Mouse (Mus musculus) erythroid progenitor cell, adult 5-6 weeks (primary cell): ENCODE data around the gene Gprin1. TPM values are rescaled to one million over a fixed set of nuclear protein-coding genes. Genes with fewer than 3 reads are reported as not detected.

Experiments
- ATAC-seq: replicated peaks from 2 replicates; pipeline ENCODE4 v1.8.0; 2016; ENCODE audit warnings: moderate number of reproducible peaks, mild to moderate bottlenecking, moderate TSS enrichment, inconsistent platforms; ENCODE audit not compliant: poor library complexity, low FRiP score, severe bottlenecking
- total RNA-seq, 2 experiments: library from RNA; stranded (forward) in 1 of 2; stranded (reverse) in 1 of 2; fragments of 150-400 nt in 1 of 2; fragments of 186-747, 209-891 nt in 1 of 2; gene quantifications; 2 replicates each; pipeline versions ENCODE4 v1.2.3 to v1.2.4; 2015 to 2017; ENCODE audit warnings: low replicate concordance in 2 of 2

The Gprin1 gene
- total RNA-seq, 2 experiments from 2014 or later = not detected

- ATAC-seq = no peak
Measured at GRCm38 (mm10) chr13:54687096-54687495, 62.6 kb downstream of the Gprin1 start.

Other genes starting within 250 kb of the Gprin1 start
- gene Simc1, start 246.1 kb downstream of the Gprin1 start, total RNA-seq (2015; ENCODE audit: low replicate concordance) = 4.3 and 15.1 TPM in 2 replicates
- 2.3 and 8.8 TPM in 2 replicates for gene Simc1, start 246.1 kb downstream of the Gprin1 start, total RNA-seq (2017; ENCODE audit: low replicate concordance)
- 37.3 and 55.1 TPM in 2 replicates for gene 4833439L19Rik, start 184.4 kb downstream of the Gprin1 start, total RNA-seq (2015; ENCODE audit: low replicate concordance)
- gene 4833439L19Rik, start 184.4 kb downstream of the Gprin1 start, total RNA-seq (2017; ENCODE audit: low replicate concordance) = 23.8 and 33.6 TPM in 2 replicates
- 1.1 TPM in 1 of 2 replicates, not detected in the other for gene Arl10, start 174.9 kb downstream of the Gprin1 start, total RNA-seq (2015; ENCODE audit: low replicate concordance)
- not detected in 2 replicates for gene Arl10, start 174.9 kb downstream of the Gprin1 start, total RNA-seq (2017; ENCODE audit: low replicate concordance)
- gene Nop16, start 159.8 kb downstream of the Gprin1 start, total RNA-seq (2015; ENCODE audit: low replicate concordance) = 6.5 and 17.2 TPM in 2 replicates
- gene Nop16, start 159.8 kb downstream of the Gprin1 start, total RNA-seq (2017; ENCODE audit: low replicate concordance) = 5.4 and 14.8 TPM in 2 replicates
- 36.0 and 53.0 TPM in 2 replicates for gene Higd2a, start 159.7 kb downstream of the Gprin1 start, total RNA-seq (2015; ENCODE audit: low replicate concordance)
- 9.2 and 19.0 TPM in 2 replicates for gene Higd2a, start 159.7 kb downstream of the Gprin1 start, total RNA-seq (2017; ENCODE audit: low replicate concordance)
- gene Cltb, start 138.5 kb downstream of the Gprin1 start, total RNA-seq (2015; ENCODE audit: low replicate concordance) = 2.2 and 5.9 TPM in 2 replicates
- 5.0 and 7.8 TPM in 2 replicates for gene Cltb, start 138.5 kb downstream of the Gprin1 start, total RNA-seq (2017; ENCODE audit: low replicate concordance)
- gene Faf2, start 128.1 kb downstream of the Gprin1 start, total RNA-seq (2015; ENCODE audit: low replicate concordance) = 30.2 and 37.5 TPM in 2 replicates
- 27.1 and 41.9 TPM in 2 replicates for gene Faf2, start 128.1 kb downstream of the Gprin1 start, total RNA-seq (2017; ENCODE audit: low replicate concordance)
- 80.9 and 107 TPM in 2 replicates for gene Rnf44, start 56.0 kb downstream of the Gprin1 start, total RNA-seq (2015; ENCODE audit: low replicate concordance)
- gene Rnf44, start 56.0 kb downstream of the Gprin1 start, total RNA-seq (2017; ENCODE audit: low replicate concordance) = 17.1 and 62.3 TPM in 2 replicates
- not detected in 2 replicates for gene Cdhr2, start 48.4 kb downstream of the Gprin1 start, total RNA-seq (2015; ENCODE audit: low replicate concordance)
- not detected in 2 replicates for gene Cdhr2, start 48.4 kb downstream of the Gprin1 start, total RNA-seq (2017; ENCODE audit: low replicate concordance)
- gene Sncb, start 16.7 kb upstream of the Gprin1 start, total RNA-seq (2015; ENCODE audit: low replicate concordance) = not detected in 2 replicates
- not detected in 2 replicates for gene Sncb, start 16.7 kb upstream of the Gprin1 start, total RNA-seq (2017; ENCODE audit: low replicate concordance)
- not detected in 2 replicates for gene Eif4e1b, start 34.1 kb upstream of the Gprin1 start, total RNA-seq (2015; ENCODE audit: low replicate concordance)
- gene Eif4e1b, start 34.1 kb upstream of the Gprin1 start, total RNA-seq (2017; ENCODE audit: low replicate concordance) = not detected in 2 replicates
- not detected in 2 replicates for gene Tspan17, start 39.5 kb upstream of the Gprin1 start, total RNA-seq (2015; ENCODE audit: low replicate concordance)
- 6.3 TPM in 1 of 2 replicates, not detected in the other for gene Tspan17, start 39.5 kb upstream of the Gprin1 start, total RNA-seq (2017; ENCODE audit: low replicate concordance)
- 1.1 TPM in 1 of 2 replicates, not detected in the other for gene Unc5a, start 199.5 kb upstream of the Gprin1 start, total RNA-seq (2015; ENCODE audit: low replicate concordance)
- 0.90 TPM in 1 of 2 replicates, not detected in the other for gene Unc5a, start 199.5 kb upstream of the Gprin1 start, total RNA-seq (2017; ENCODE audit: low replicate concordance)